Mouse (Mus musculus): ENCODE measurements at regions not wholly inside any gene's neighbourhood (a gene's known extent, or its start where the extent isn't known, plus 50 kb on each side); places are given as distances from the start of the nearest gene placed in this dataset.

GRCm38 (mm10) chr2:94983484-94983883 lies 545.5 kb upstream of the Api5 start:
- Histone ChIP-seq H3K4me3 (no peak overlapping the region), H3K27me3 (ENCODE audit: insufficient read depth, poor library complexity, severe bottlenecking) (no peaks in the 10 kb centered on the region), H3K9me3 (no peaks in the 10 kb centered on the region), H3K27ac (no peak overlapping the region), H3K36me3 (no peaks in the 10 kb centered on the region), H3K4me1 (replicated peaks) (no peaks in the 10 kb centered on the region)
- 86% methylated on average over 4 of the region's 4 CpGs for WGBS
- DNase-seq (ENCODE audit: low spot score) = no peak

GRCm38 (mm10) chr2:94963520-94963919 lies 525.6 kb upstream of the Api5 start:
- Histone ChIP-seq H3K4me1 (replicated peaks) (no peaks in the 10 kb centered on the region), H3K27ac (no peak overlapping the region), H3K9me3 (no peaks in the 10 kb centered on the region), H3K4me3 (no peak overlapping the region), H3K36me3 (no peaks in the 10 kb centered on the region), H3K27me3 (ENCODE audit: insufficient read depth, poor library complexity, severe bottlenecking) (no peaks in the 10 kb centered on the region)
- no peak for DNase-seq (ENCODE audit: low spot score)

GRCm38 (mm10) chr2:94945646-94946045 lies 507.7 kb upstream of the Api5 start:
- Histone ChIP-seq H3K27me3 (ENCODE audit: insufficient read depth, poor library complexity, severe bottlenecking) (no peaks in the 10 kb centered on the region), H3K4me1 (replicated peaks) (no peaks in the 10 kb centered on the region), H3K9me3 (no peaks in the 10 kb centered on the region), H3K27ac (no peak overlapping the region), H3K36me3 (no peaks in the 10 kb centered on the region), H3K4me3 (no peak overlapping the region)
- no peak for DNase-seq (ENCODE audit: low spot score)

GRCm38 (mm10) chr2:94932115-94932514 lies 494.2 kb upstream of the Api5 start:
- DNase-seq (ENCODE audit: low spot score) = no peak
- no peak overlapping the region for H3K27ac ChIP-seq
- H3K4me1 ChIP-seq (replicated peaks) = no peaks in the 10 kb centered on the region
- H3K9me3 ChIP-seq = no peaks in the 10 kb centered on the region
- whole genome bisulfite sequencing = 96% methylated on average over 4 of the region's 4 CpGs
- no peak overlapping the region for H3K4me3 ChIP-seq
- no peaks in the 10 kb centered on the region for H3K27me3 ChIP-seq (ENCODE audit: insufficient read depth, poor library complexity, severe bottlenecking)
- H3K36me3 ChIP-seq = no peaks in the 10 kb centered on the region

- Histone ChIP-seq H3K4me1 (replicated peaks) (no peaks in the 10 kb centered on the region), H3K27ac (no peak overlapping the region), H3K27me3 (ENCODE audit: insufficient read depth, poor library complexity, severe bottlenecking) (no peaks in the 10 kb centered on the region), H3K4me3 (no peak overlapping the region), H3K36me3 (no peaks in the 10 kb centered on the region), H3K9me3 (no peaks in the 10 kb centered on the region)
- peak; percentile 51 for DNase-seq (ENCODE audit: low spot score)
- 55% methylated on average over 3 of the region's 3 CpGs for WGBS
Observed at GRCm38 (mm10) chr2:94919361-94919760, 481.4 kb upstream of the Api5 start.

- no peak for DNase-seq (ENCODE audit: low spot score)
- H3K36me3 ChIP-seq = no peaks in the 10 kb centered on the region
- 82% methylated on average over 2 of the region's 2 CpGs for WGBS
- H3K9me3 ChIP-seq = no peaks in the 10 kb centered on the region
- H3K27me3 ChIP-seq (ENCODE audit: insufficient read depth, poor library complexity, severe bottlenecking) = no peaks in the 10 kb centered on the region
- no peak overlapping the region for H3K4me3 ChIP-seq
- no peak overlapping the region for H3K27ac ChIP-seq
- no peaks in the 10 kb centered on the region for H3K4me1 ChIP-seq (replicated peaks)
Observed at GRCm38 (mm10) chr2:94918062-94918461, 480.1 kb upstream of the Api5 start.

GRCm38 (mm10) chr2:94901580-94901979 lies 463.6 kb upstream of the Api5 start:
- DNase-seq (ENCODE audit: low spot score) = no peak
- Histone ChIP-seq H3K27me3 (ENCODE audit: insufficient read depth, poor library complexity, severe bottlenecking) (no peaks in the 10 kb centered on the region), H3K4me1 (replicated peaks) (no peaks in the 10 kb centered on the region), H3K27ac (no peak overlapping the region), H3K9me3 (no peaks in the 10 kb centered on the region), H3K4me3 (no peak overlapping the region), H3K36me3 (no peaks in the 10 kb centered on the region)

Measured in hindbrain, embryonic 10.5 days (tissue).